Mouse (Mus musculus) heart, postnatal 10 days (tissue): Measurements from ENCODE around the gene Gm45234. TPM values are rescaled to one million over a fixed set of nuclear protein-coding genes. Genes with fewer than 3 reads are reported as not detected.

Source experiments
- microRNA-seq, 2 experiments: library from miRNA; unstranded; fragments of <30 nt; microRNA quantifications; one replicate each; pipeline ENCODE4 v1.2.0; 2022
- total RNA-seq, 2 experiments: library from RNA; stranded (reverse); gene quantifications; 2 replicates each; pipeline ENCODE4 v1.2.3; 2021

Gene Gm45234
- total RNA-seq, 2 experiments from 2014 or later, result 0.98 TPM; not detected in 1

Small RNA genes within 50 kb of the gene (microRNA-seq; reads per million reads assigned to microRNA genes)
- gene Mir141, result 37.2 to 38.6 reads per million in 2 experiments
- 661 to 844 reads per million in 2 experiments for gene Mir200c

Other genes starting within 250 kb of the Gm45234 start
- gene C1ra, start 243.6 kb downstream of the Gm45234 start, total RNA-seq, result 1 to 10 TPM; 6.9 to 8.8 TPM
- gene C1s1, start 213.7 kb downstream of the Gm45234 start, total RNA-seq, result 10 to 100 TPM; 20.1 to 23.3 TPM
- under 1 TPM; 0.74 to 0.79 TPM for gene C1rb, start 185.7 kb downstream of the Gm45234 start, total RNA-seq
- under 1 TPM; 0.26 to 0.45 TPM for gene C1s2, start 119.9 kb downstream of the Gm45234 start, total RNA-seq
- gene Lpcat3, start 93.0 kb downstream of the Gm45234 start, total RNA-seq, result 10 to 100 TPM; 56.5 to 68.8 TPM
- 10 to 100 TPM; 64.2 to 66.4 TPM for gene Emg1, start 43.8 kb downstream of the Gm45234 start, total RNA-seq
- gene Phb2, start 43.7 kb downstream of the Gm45234 start, total RNA-seq, result 100 to 1,000 TPM; 394 to 399 TPM
- 1 to 10 TPM; 5.0 to 6.0 TPM for gene Ptpn6, start 17.3 kb downstream of the Gm45234 start, total RNA-seq
- 100 to 1,000 TPM; 322 to 335 TPM for gene Grcc10, start 14.6 kb downstream of the Gm45234 start, total RNA-seq
- gene Atn1, start 503 bp upstream of the Gm45234 start, total RNA-seq, result 10 to 100 TPM; 59.4 to 59.7 TPM
- 1 to 10 TPM; 3.4 to 3.7 TPM for gene Eno2, start 13.7 kb upstream of the Gm45234 start, total RNA-seq
- not detected for gene Lrrc23, start 23.7 kb upstream of the Gm45234 start, total RNA-seq
- 1 to 10 TPM; 3.1 TPM for gene Spsb2, start 52.6 kb upstream of the Gm45234 start, total RNA-seq
- gene Tpi1, start 58.3 kb upstream of the Gm45234 start, total RNA-seq, result 100 to 1,000 TPM; 870 to 877 TPM
- 10 to 100 TPM; 87.5 to 87.9 TPM for gene Usp5, start 73.5 kb upstream of the Gm45234 start, total RNA-seq
- gene Cdca3, start 73.5 kb upstream of the Gm45234 start, total RNA-seq, result 10 to 100 TPM; 19.1 to 23.2 TPM
- 1 to 10 TPM; 3.9 to 4.4 TPM for gene Gnb3, start 84.3 kb upstream of the Gm45234 start, total RNA-seq
- 10 to 100 TPM; 27.1 to 27.3 TPM for gene P3h3, start 101.7 kb upstream of the Gm45234 start, total RNA-seq
- gene Gpr162, start 108.0 kb upstream of the Gm45234 start, total RNA-seq, result 1 to 10 TPM; 3.0 to 4.9 TPM
- 1 to 10 TPM; 1.2 to 2.1 TPM for gene Cd4, start 132.2 kb upstream of the Gm45234 start, total RNA-seq
- gene Lag3, start 155.7 kb upstream of the Gm45234 start, total RNA-seq, result under 1 TPM; 0.72 to 0.84 TPM
- gene Ptms, start 164.1 kb upstream of the Gm45234 start, total RNA-seq, result 100 to 1,000 TPM; 516 to 532 TPM
- 100 to 1,000 TPM; 231 to 236 TPM for gene Mlf2, start 175.4 kb upstream of the Gm45234 start, total RNA-seq
- gene Cops7a, start 209.5 kb upstream of the Gm45234 start, total RNA-seq, result 100 to 1,000 TPM; 102 to 108 TPM
- gene Pianp, start 240.7 kb upstream of the Gm45234 start, total RNA-seq, result 1 to 10 TPM; 1.7 to 2.0 TPM